Mouse (Mus musculus): Measurements from ENCODE around the gene Basp1.

DNA sequence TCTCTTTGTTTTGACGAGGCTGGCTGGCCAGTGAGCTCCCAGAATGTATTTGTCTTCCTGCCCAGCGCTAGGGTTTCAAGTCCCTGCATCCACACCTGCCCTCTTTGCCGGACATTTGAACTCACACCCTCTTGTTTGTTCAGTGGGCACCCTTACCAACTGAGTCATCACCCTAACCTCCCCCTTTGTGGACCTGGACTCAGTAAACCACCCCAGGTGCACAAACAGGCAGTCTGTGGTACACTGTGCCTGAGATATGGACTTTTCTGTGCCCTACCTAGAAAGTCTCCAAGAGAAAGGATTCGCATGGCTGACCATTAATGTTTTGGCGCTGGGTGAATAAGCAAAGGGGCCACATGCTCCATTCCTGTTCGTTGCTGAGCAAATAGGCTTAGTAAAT lies 70.3 kb downstream of the Basp1 start:
- no peak for TF ChIP-seq CTCF (IDR thresholded peaks at IDR 0.05; ENCODE audit: borderline replicate concordance, control insufficient read depth, extremely low read depth, insufficient read depth, low read length, poor library complexity)
- no peak for TF ChIP-seq POLR2A (IDR thresholded peaks at IDR 0.05; ENCODE audit: control insufficient read depth, extremely low read depth, insufficient read depth, low read length, poor library complexity)
